Mouse (Mus musculus) right cerebral cortex, adult 18-20 months (tissue): ENCODE data around the gene Chd1l.

Source experiments
- DNase-seq: peaks from one replicate; pipeline ENCODE4 v3.0.0; 2022; ENCODE audit warnings: mixed read lengths

The Chd1l gene

GRCm38 (mm10) chr3:97521946-97522731 lies 87.9 kb downstream of the Chd1l start:
- peak; percentile 92 for DNase-seq

DNA sequence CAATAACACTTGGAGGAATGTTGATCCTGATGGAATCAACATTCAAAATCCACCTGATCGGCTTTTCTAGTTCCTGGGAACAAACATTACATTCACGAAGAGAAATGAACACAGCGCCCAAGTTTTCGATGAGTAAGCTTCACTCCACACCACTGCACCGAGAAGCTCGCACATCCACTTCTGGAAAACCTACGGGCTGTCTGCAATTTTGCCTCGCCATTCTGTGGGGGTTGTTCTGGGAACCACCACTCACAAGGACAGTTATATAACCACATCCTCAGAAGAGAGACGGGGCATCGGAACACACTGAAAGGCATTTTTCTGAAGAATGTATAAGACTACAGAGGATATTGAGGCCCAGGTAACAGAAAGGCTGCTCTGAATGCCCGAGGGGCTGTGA lies 90.1 kb downstream of the Chd1l start:
- peak; percentile 57 for DNase-seq

DNA sequence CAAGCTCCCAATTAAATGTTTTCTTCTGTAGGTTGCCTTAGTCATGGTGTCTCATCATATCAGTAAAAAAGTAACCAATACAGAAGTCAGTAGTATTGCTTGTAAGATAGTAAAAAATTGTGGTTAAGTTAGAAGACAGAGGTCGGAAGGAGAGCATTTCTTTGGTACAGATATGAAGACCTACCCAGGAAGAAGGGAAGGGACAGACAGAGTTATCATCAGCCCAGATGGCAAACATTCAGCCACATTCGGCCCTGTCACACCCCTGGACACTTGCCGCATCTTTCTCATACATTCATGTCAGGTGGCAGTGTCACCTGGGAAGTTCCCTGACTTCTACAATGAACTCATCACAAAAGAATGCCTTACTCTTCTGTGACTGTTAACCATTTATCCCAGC lies 97.7 kb downstream of the Chd1l start:
- no peak for DNase-seq
